Mouse (Mus musculus): Measurements from ENCODE around the gene Phactr3.

DNA sequence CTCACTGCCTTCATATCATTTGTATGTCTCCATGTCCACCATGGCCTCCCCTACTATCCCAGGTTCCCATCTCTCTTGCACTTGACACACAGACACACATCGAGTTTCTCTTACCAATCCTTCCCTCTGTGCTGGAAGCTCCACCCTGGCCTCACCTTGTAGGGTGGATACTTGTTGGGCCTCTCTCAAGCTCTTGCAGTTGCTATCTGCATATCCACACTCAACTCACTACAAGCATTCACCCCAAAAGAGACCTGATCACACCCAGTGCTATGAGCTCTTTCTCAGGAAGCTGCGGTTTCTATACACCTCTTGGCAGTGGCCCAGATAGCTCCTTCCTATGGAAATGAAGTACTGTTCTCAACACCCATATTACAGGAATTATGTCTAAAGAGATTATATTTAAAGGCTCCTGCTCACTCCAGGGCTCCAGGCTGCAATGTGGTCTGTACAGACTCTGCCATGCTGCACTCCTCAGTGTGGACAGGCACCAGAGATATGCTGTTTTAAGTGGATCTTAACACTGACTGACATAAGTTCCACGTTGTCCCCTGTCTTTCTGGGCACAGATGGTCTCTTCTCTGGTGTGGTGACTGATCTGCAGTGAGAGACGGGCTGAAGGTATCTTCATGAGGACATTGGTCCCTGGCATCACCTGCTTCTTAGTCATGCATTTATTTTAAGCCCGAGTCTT, 100.8 kb downstream of the Phactr3 start:
- TF ChIP-seq CTCF (IDR thresholded peaks at IDR 0.05; ENCODE audit: insufficient read depth, low read length), result no peak
- no peak for TF ChIP-seq POLR2A (IDR thresholded peaks at IDR 0.05; ENCODE audit: borderline replicate concordance, extremely low read depth, low read depth, low read length)

Measured in lung, adult 2 months (tissue).